Mouse (Mus musculus): ENCODE data around the gene Eif2b4. TPM values are rescaled to one million over a fixed set of nuclear protein-coding genes. Genes with fewer than 3 reads are reported as not detected.
A peak's percentile ranks its signal among the peaks of the same experiment; 100 is the strongest.
"Not testable (repeated sequence)": the region's sequence is repeated elsewhere in the genome, so short reads cannot be mapped to it uniquely, and the experiment has no call there.

Gene Eif2b4
- 10 to 100 TPM; 38.6 to 39.4 TPM for total RNA-seq (2021)

DNA sequence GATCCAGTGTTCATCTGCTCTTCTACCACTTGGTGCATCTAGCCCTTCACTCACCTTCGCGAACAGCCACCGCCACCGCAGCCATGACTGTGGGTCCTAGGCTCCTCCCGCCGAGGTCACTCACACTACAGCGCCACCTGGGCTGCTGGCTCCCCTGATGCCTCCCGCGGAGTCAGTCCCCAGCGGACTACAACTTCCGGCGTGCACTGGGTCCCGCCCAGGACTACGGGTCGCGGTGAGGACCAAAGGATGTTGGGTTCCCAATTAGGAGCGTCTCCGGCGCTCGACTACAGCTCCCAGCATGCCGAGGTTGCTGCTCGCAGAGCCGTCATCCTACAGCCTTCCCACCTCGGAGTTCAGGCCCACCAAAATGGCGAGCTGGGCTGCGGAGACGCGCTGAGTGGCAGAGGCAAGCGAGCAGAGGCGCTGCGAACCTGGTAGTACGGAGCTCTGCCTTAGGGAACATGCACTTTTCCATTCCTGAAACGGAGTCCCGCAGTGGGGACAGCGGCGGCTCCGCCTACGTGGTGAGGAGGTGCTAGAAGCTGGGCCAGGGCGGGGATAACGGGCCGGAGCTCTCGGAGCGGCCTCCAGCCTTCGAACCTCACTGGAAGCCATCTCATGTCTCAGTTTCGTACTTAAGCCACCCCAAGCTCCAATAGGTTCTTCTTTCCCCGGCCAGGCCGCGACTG, at the start of gene Eif2b4, which contains the start of gene Snx17:
Gene Eif2b4, minus strand, starts transcription at position 492 of the 692 bp plus-strand sequence.
Gene Snx17, plus strand, starts transcription at position 289 of the 692 bp plus-strand sequence.
- peak; percentile 99 for DNase-seq

DNA sequence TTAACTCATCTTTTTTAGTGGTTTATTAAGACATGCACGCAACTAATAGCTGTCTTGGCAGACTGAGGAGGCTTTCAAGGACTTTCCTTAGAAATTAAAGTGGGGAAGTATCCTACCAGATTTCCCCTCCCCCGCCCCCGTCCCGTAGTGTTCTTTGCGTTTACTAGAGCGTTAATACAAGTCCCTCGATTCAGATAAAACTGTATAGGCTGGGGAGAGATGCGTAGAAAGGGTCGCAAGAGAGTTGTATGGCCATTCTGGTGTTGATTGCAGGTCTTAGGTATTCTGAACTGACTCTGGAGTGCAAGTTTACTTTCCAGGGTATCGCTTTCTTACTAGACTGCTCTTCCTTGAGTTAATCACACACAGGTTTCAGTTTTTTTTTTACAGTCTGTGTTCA, 49.0 kb upstream of the Eif2b4 start:
- no peak for DNase-seq

- DNase-seq, result no peak
These were observed 48.3 kb upstream of the Eif2b4 start for GRCm38 (mm10) chr5:31241522-31242034.

GRCm38 (mm10) chr5:31240637-31241521, 47.6 kb upstream of the Eif2b4 start, which contains the start of the genes Nrbp1 and Gm9970:
Gene Nrbp1, plus strand, starts transcription at chr5:31240864.
Gene Gm9970, minus strand, starts transcription at chr5:31241232.
- peak; percentile 97 for DNase-seq

- DNase-seq, result no peak
These were observed 33.4 kb upstream of the Eif2b4 start for GRCm38 (mm10) chr5:31226641-31227040.

- DNase-seq, result no peak
These were observed 29.5 kb upstream of the Eif2b4 start for GRCm38 (mm10) chr5:31222696-31223095.

DNA sequence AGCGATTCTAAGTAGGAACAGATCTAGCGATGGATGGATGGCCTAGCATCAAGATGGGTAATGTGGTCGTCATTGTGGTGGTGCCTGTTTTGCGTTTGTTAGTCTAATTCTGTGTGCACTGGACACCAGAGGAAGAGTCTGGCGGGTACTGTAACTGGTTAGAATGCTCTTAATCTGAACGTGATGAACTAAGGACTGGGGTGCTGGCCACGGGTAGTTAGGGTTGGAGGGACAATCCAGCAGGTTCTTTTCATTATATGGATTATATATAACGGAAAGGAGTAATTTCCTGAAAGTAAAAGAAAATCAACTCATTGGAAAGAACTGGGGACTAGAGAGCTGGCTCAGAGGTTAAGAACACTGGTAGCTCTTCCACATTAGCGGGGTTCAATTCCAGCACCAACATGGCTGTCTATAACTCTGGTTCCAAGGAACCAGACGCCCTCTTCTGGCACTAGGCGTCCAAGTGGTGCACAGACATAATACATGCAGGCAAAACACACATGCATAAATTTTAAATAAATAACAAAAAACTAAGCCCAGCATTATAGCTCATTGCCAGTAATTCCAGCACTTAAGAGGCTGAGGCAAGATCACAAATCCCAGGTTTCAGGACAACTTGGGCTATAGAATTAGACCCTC, 28.2 kb upstream of the Eif2b4 start:
- DNase-seq, result peak; percentile 27

DNA sequence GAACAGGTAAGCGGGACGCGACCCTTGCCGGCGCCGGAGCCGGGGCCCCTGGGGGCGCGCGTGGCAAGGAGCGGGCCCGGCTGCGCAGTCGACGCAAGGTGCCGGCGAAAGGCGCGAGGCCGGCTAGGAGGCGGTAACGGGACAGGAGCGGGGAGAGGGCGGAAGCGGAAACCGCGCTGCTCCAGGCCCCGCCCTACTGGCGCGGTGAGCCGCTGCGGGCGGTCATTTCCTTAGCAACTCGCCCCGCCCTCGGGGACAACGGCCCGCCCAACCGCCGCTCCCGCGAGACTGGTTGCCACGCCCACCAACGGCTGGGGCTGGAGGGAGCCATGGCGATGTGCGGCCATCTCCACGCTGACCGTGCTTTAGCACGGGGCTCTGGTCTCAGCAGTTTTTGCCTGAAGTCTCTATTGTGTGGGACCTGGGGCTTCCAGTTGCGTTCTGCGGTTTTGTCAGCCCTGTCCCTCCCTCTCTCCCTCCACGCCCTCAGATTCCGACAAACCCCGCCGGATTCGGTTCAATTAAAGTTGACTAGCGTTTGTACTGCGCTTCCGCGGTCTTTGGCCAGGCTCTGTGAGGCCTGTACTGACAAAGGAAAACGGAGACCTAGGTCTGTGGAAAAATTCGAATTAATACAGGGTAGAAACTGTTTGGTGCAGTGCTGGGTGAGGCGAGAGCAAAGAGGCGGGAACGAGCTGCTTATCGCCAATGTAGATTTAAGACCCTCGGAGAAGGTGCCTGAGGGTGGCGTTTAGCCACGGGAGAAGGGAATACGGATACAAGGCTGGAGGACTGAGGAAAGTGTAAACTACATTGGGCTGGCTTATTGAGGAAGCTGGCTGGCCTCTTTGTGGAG, 27.4 kb upstream of the Eif2b4 start, which contains the start of gene Ppm1g:
Gene Ppm1g, minus strand, starts transcription at position 240 of the 856 bp plus-strand sequence.
- DNase-seq, result peak; percentile 99

GRCm38 (mm10) chr5:31219911-31220447, 26.7 kb upstream of the Eif2b4 start:
- peak; percentile 70 for DNase-seq

DNA sequence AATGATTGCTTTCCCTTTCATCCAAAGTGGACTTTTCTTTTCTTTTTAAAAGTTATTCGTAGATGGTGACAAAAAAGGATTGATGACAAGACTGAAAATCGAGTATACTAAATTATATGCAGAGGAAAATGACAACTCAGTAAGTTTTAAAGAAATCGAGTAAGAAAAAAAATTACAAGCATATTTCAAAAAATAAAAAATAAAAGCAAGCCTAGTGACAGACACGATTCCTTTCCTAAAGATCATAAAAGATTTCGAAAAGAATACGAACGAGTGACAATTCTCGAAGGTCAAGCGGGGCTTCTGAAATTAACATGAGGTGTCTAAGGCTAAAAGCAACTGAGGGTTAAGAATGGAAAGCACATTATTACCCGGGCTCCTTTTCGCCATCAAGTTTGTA, 26.2 kb upstream of the Eif2b4 start:
- DNase-seq, result no peak

- DNase-seq, result no peak
These were observed 25.8 kb upstream of the Eif2b4 start for GRCm38 (mm10) chr5:31219070-31219469.

DNA sequence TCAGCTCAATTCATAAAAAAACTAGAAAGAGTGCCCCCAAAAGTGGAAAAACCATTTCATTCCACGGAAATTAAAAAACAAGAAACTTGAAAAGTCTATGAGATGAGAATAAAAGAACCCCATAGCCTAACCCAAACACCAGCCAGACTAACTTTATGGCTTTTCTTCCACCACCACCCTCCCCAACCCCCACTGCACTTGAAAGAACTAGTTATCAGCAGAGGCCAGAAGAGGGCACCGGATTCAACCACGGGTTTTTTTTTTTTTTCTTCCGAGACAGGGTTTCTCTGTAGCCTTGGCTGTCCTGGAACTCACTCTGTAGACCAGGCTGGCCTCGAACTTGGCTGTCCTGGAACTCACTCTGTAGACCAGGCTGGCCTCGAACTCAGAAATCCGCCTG, 25.1 kb upstream of the Eif2b4 start:
- DNase-seq, result no peak

- not testable (repeated sequence) for DNase-seq
These were observed 23.3 kb upstream of the Eif2b4 start for GRCm38 (mm10) chr5:31216554-31216953.

DNA sequence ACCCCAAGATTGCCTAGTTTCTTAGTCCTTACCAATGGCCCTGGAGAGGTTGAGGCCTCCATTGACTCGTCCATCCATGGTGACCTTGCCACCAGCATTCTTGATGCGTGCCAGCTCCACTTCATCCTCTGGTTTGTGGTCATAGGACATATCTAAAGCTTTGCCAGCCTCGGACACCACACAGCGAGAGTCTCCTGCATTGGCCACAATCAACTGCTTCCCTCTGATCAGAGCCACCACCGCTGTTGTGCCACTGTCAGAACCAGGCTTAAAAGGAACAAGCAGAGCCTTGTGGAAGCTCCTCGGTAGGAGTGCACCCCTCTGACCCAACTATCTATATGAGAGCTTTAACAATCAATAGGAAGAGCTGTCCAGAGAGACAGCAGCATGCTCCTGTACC, 11.2 kb upstream of the Eif2b4 start:
- no peak for DNase-seq

DNA sequence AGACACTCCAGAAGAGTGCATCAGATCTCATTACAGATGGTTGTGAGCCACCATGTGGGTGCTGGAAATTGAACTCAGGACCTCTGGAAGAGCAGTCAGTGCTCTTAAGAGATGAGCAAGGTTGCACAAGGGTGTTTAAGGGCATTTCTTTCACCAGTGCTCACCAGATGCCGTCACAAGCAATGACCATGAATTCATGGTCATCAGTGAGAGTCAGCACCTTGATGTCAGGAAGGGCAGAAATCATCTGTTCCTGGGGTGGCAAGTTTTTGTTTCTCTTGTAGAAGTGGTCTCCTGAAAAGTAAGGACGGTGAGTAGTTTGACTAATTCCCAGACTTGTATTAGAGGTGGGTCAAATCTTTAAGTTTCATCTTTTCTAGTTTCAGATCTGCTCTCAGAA, 10.6 kb upstream of the Eif2b4 start:
- no peak for DNase-seq

GRCm38 (mm10) chr5:31202933-31203332, 9.7 kb upstream of the Eif2b4 start:
- DNase-seq, result no peak

- peak; percentile 95 for DNase-seq
These were observed 8.7 kb upstream of the Eif2b4 start, which contains the start of gene Zfp513 for GRCm38 (mm10) chr5:31201742-31202590. Gene Zfp513, minus strand, starts transcription at chr5:31202303.

DNA sequence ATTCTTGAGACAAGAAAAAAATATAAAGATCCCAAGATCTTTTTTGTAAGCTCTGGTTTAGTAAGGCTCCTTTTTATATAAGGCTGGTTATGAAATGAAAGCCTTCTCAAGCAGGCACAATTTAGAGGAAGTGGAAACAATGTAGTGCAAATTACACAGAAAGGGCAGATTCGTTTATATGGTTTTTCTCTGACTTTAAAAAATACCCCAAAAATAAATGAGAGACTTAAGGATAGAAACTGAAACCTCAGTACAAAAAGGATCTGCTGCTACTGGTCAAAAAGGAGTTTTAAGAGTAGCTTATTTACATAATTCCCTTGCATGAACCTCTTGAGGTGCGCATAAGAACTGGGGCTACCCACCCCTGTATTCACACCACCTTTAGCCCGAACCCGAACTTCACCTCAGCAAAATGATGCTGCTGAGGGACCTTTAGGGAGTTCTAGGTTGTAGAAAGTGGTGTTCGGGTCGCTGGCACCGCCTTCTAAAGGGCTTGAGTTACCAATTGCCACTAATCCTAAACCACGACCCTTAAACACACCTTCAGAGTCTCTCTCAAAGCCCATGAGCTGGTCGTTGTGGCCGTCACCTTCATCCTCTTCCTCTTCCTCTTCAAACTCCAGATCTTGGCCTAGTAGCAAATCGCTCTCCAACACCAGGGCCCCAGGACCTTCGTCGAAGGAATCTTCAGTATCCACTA, 8.0 kb upstream of the Eif2b4 start:
- no peak for DNase-seq

DNA sequence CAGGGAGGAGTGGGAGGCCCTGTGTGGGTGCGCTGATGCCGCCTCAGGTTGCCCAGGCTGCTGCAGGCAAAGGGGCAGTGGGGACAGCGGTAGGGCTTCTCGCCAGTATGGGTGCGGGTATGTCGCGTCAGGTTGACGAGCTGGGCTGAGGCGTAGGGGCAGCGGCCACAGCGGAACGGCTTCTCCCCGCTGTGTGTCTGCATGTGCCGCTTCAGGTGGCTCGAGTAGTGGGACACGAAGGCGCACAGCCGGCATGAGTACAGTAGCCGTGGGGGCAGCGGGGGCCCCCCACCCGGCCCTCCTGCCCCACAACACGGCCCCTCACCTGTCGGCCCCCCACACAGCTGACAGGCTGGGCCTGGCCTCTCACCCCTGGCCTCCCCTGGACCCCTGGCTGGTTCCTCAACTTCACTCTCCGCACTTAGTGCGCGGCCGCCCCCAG, 7.1 kb upstream of the Eif2b4 start:
- DNase-seq, result no peak
